Mouse (Mus musculus) ES-E14 (cell line): ENCODE measurements around the gene Mrpl58. TPM values are rescaled to one million over a fixed set of nuclear protein-coding genes. Genes with fewer than 3 reads are reported as not detected.

ENCODE experiments used
- DNase-seq: peaks from one replicate; pipeline ENCODE4 v3.0.0-alpha.2; 2013; ENCODE audit warnings: low read depth, low spot score
- H3K27ac ChIP-seq: 2 replicates; pipeline ENCODE4 v1.5.1; 2012; ENCODE audit warnings: low read depth, mild to moderate bottlenecking, low read length, moderate library complexity, mixed read lengths; ENCODE audit not compliant: poor library complexity, insufficient read depth, severe bottlenecking
- H3K36me3 ChIP-seq: 2 replicates; pipeline ENCODE4 v1.6.1; 2012; ENCODE audit warnings: mild to moderate bottlenecking, low read length, moderate library complexity, mixed read lengths; ENCODE audit not compliant: control insufficient read depth, poor library complexity, insufficient read depth, severe bottlenecking
- H3K4me1 ChIP-seq, 2 experiments: fragments of 150-350 bp in 1 of 2; sonication (generic) in 1 of 2; 2 replicates each; pipeline ENCODE4 v1.6.1; 2012; ENCODE audit warnings: low read length in 2 of 2, mild to moderate bottlenecking in 1 of 2, mixed read lengths in 1 of 2; ENCODE audit not compliant: control insufficient read depth in 2 of 2, insufficient read depth in 2 of 2, poor library complexity in 1 of 2
- H3K4me3 ChIP-seq, 2 experiments: fragments of 150-350 bp in 1 of 2; sonication (generic) in 1 of 2; 2 replicates each; pipeline ENCODE4 v1.5.1; 2012; ENCODE audit warnings: low read length in 2 of 2, low read depth in 1 of 2, mild to moderate bottlenecking in 1 of 2, mixed read lengths in 1 of 2; ENCODE audit not compliant: insufficient read depth in 1 of 2, poor library complexity in 1 of 2, severe bottlenecking in 1 of 2
- H3K9ac ChIP-seq: 2 replicates; pipeline ENCODE4 v1.6.1; 2012; ENCODE audit warnings: low read depth, mild to moderate bottlenecking, low read length, mixed read lengths; ENCODE audit not compliant: poor library complexity, insufficient read depth, severe bottlenecking
- H3K9me3 ChIP-seq: fragments of 150-350 bp; sonication (generic); 2 replicates; pipeline ENCODE4 v1.6.1; 2012; ENCODE audit warnings: low read depth, mild to moderate bottlenecking, low read length; ENCODE audit not compliant: control insufficient read depth, insufficient read depth
- CHD2 ChIP-seq: IDR thresholded peaks from 2 replicates; pipeline ENCODE4 v1.6.1; 2014; ENCODE audit warnings: mild to moderate bottlenecking, low read depth, low read length, inconsistent platforms
- HCFC1 ChIP-seq: IDR thresholded peaks from 2 replicates; pipeline ENCODE4 v1.6.1; 2012; ENCODE audit warnings: low read length, inconsistent platforms, borderline replicate concordance; ENCODE audit not compliant: insufficient read depth
- MAFK ChIP-seq: IDR thresholded peaks from 2 replicates; pipeline ENCODE4 v1.6.1; 2014; ENCODE audit warnings: mild to moderate bottlenecking, low read depth, low read length, inconsistent platforms; ENCODE audit not compliant: insufficient read depth
- ZC3H11A ChIP-seq: IDR thresholded peaks from 2 replicates; pipeline ENCODE4 v1.6.1; 2012; ENCODE audit warnings: low read depth, mild to moderate bottlenecking, inconsistent platforms, low read length, borderline replicate concordance
- ZNF384 ChIP-seq: IDR thresholded peaks from 2 replicates; pipeline ENCODE4 v1.6.1; 2012; ENCODE audit warnings: low read depth, low read length, inconsistent platforms
- in situ Hi-C, 2 experiments: fragments of 600-800 bp; cut with MboI; formaldehyde crosslinking; loops; one replicate each; pipeline ENCODE4 v1.15.1; 2025; ENCODE audit warnings: low sequenced_read_pairs in 2 of 2, inconsistent platforms in 1 of 2; ENCODE audit not compliant: unreplicated experiment in 2 of 2
- total RNA-seq: library from RNA; depleted of rRNA; stranded (reverse); fragments of 300-350 nt; gene quantifications from 2 replicates; pipeline ENCODE4 v1.2.3, GENCODE M21; 2012

The Mrpl58 gene
- total RNA-seq, 1 experiment, result 89.3 TPM

DNA sequence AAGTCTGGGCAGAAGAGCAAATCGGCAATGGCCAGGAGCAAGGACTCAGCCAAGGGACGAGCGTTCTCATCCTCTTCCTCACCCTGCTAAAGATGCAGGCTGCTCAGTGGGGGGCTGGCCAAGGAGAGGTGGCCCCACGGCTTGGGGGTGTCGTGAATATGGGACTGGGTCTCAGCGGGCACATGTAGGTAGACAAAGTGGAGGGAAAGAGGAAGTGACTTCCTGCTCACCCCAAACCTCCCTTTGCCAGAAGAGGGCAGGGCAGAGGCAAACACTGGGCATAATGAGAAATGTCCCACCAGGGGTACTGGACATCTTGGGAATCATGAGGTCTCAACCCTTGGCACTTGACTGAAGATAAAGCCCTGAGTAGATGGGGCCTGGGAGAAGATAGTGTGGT lies 43.8 kb upstream of the Mrpl58 start:
- Histone ChIP-seq H3K36me3 (no peaks in the 10 kb centered on the region), H3K4me3 (no peak overlapping the region), H3K27ac (no peak overlapping the region), H3K9me3 (no peaks in the 10 kb centered on the region), H3K9ac (no peak overlapping the region), H3K4me1 (peaks cover 0 to 6% of the 10 kb centered on the region in 2 experiments; a peak in 1 of 4 replicates)
- no peak for TF ChIP-seq ZC3H11A
- TF ChIP-seq HCFC1, result no peak
- TF ChIP-seq CHD2, result no peak
- no peak for TF ChIP-seq MAFK
- TF ChIP-seq ZNF384, result no peak
- in situ Hi-C loops, result no loop called here
- DNase-seq, result no peak

DNA sequence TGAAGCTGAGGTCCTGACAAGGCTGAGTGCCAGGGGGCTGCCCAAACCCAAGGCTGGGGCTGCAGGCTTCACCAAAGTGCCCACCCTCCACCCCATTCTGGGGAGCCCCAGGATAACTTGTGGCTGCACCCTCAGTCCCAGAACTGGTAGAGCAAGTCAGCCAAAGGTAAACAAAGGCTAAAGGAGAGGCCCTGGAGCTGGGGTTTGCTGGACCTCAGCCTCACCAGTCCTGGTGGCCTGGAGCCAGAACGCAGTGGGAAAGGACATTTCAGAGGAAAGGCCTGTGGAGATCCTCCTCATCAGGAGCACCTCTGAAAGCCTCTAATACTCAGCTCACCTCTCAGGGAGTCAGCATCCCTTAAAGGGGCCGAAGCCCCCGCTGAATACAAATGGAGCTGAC lies 39.4 kb upstream of the Mrpl58 start:
- H3K9ac ChIP-seq, result no peak overlapping the region
- in situ Hi-C loops, result no loop called here

DNA sequence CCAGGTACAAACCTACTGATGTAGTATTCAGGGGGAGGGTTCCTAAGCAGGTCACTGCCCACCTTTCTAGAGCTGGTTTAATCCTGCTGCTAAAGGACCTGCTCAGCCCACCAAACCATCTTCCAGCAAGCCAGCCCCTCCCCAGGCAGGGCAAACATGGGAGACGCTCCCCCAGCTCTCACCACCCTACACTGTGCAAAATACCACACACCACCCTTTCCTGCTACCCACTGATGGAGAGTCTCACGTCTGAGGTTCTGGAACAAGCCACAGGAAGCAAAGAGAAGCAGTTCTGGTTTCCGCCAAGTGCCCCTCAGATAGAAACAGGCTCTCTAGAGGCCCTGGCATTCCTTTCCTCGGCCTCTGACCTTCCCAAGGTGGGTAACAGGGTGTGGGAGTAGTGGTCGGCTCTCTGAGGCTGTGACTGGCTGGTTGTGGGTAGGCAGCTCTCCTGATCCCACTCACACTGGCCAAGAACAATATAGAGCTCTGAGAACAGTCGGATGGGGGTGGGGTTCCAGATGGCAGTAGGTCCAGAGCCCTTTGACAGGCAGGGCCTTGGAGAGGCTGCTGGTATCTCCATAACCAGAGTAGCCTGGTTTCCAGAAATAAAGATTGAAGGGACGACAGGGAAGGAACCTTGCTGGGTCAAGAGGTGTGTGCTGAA lies 37.4 kb upstream of the Mrpl58 start:
- no peaks in the 10 kb centered on the region for H3K9me3 ChIP-seq
- no peak for DNase-seq
- H3K4me1 ChIP-seq, result 0 out of 4 replicates have a peak, but pooled peaks cover 0 to 2% of the 10 kb centered on the region in 2 experiments
- no peak overlapping the region for H3K4me3 ChIP-seq
- in situ Hi-C loops, result no loop called here
- no peak for TF ChIP-seq HCFC1
- TF ChIP-seq MAFK, result no peak
- TF ChIP-seq ZC3H11A, result no peak
- TF ChIP-seq ZNF384, result no peak
- no peak for TF ChIP-seq CHD2
- no peak overlapping the region for H3K9ac ChIP-seq
- no peaks in the 10 kb centered on the region for H3K36me3 ChIP-seq
- no peak overlapping the region for H3K27ac ChIP-seq

More for the DNA sequence above, 39.4 kb upstream of the Mrpl58 start:
- Histone ChIP-seq H3K4me1 (peaks cover 0 to 6% of the 10 kb centered on the region in 2 experiments; a peak in 1 of 4 replicates), H3K9me3 (no peaks in the 10 kb centered on the region), H3K27ac (no peak overlapping the region), H3K36me3 (no peaks in the 10 kb centered on the region), H3K4me3 (no peak overlapping the region)
- TF ChIP-seq CHD2 (no peak), HCFC1 (no peak), ZC3H11A (no peak), MAFK (no peak), ZNF384 (no peak)
- no peak for DNase-seq

DNA sequence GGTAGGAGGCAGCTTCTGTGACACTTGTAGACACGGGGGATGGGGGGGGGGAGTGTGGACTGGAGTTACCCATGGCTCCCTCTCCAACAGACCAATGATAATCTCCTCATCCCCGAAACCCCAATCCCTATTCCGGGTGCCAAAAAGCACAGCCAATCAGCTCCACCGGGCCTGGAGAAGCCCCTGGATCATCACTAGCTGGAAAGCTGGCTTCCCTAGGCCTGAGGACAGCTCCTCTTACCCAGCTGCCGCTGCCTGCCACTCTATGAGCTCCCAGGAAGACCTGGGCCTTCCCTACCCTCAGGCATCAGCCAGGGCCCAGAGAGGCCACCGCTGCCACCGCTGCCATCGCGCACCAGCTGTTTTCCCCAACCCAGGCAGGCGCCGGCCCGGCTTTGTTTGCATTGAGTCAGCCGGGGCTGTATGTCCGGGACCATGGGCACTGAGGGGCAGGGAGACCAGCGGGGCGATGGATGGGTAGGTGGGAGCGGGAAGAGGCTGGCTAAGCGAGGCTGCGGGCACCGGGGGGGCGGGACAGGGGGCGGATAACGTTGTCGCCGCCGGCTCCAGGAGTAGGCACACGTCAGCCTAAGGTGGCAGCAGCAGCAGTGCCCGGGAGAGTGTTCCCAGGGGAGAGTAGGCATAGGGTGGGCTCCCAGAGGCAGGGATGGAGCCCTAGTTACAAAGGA lies 36.7 kb upstream of the Mrpl58 start:
- H3K9ac ChIP-seq, result peak overlapping the region; percentile 37

More for the DNA sequence above, 36.7 kb upstream of the Mrpl58 start:
- Histone ChIP-seq H3K4me1 (0 out of 4 replicates have a peak, but pooled peaks cover 0 to 2% of the 10 kb centered on the region in 2 experiments), H3K4me3 (peak overlapping the region; percentile 69 to 79), H3K36me3 (no peaks in the 10 kb centered on the region), H3K9me3 (no peaks in the 10 kb centered on the region), H3K27ac (no peak overlapping the region)
- DNase-seq, result no peak
- in situ Hi-C loops, result no loop called here
- no peak for TF ChIP-seq ZNF384
- TF ChIP-seq HCFC1, result no peak
- no peak for TF ChIP-seq CHD2
- TF ChIP-seq MAFK, result no peak
- TF ChIP-seq ZC3H11A, result no peak
